Mouse (Mus musculus): ENCODE measurements around the gene Atp13a3. TPM values are rescaled to one million over a fixed set of nuclear protein-coding genes. Genes with fewer than 3 reads are reported as not detected.
"Not testable (repeated sequence)": the region's sequence is repeated elsewhere in the genome, so short reads cannot be mapped to it uniquely, and the experiment has no call there.

The Atp13a3 gene
- polyA plus RNA-seq, 2 experiments, result 8.7 to 14.8 TPM

GRCm38 (mm10) chr16:30367395-30367794 is 38.4 kb downstream of the Atp13a3 start:
- H3K4me1 ChIP-seq (replicated peaks; ENCODE audit: control insufficient read depth in 2 of 2, insufficient read depth in 2 of 2, low read length in 1 of 2), result no peaks in the 10 kb centered on the region
- H3K9me3 ChIP-seq (ENCODE audit: control insufficient read depth, low read length), result no peaks in the 10 kb centered on the region
- H3K9ac ChIP-seq (replicated peaks), result no peak overlapping the region
- no peak for DNase-seq (ENCODE audit: low read depth in 3 of 3, low spot score in 3 of 3)
- no peak overlapping the region for H3K4me3 ChIP-seq (ENCODE audit: insufficient read depth in 1 of 2, low read depth in 2 of 2, low read length in 2 of 2)
- H3K27me3 ChIP-seq (ENCODE audit: control insufficient read depth, insufficient read depth, low read length), result no peaks in the 10 kb centered on the region
- ATAC-seq (ENCODE audit: insufficient read depth), result no peak
- H3K4me2 ChIP-seq (ENCODE audit: low read depth), result no peak overlapping the region
- TF ChIP-seq EP300 (IDR thresholded peaks at IDR 0.05; ENCODE audit: low read depth) (no peak), CTCF (IDR thresholded peaks at IDR 0.05; ENCODE audit: low read depth) (no peak)
- no peak overlapping the region for H3K27ac ChIP-seq
- H3K36me3 ChIP-seq (replicated peaks; ENCODE audit: control insufficient read depth, insufficient read depth, low read depth), result peaks cover 6% of the 10 kb centered on the region
- WGBS (ENCODE audit: insufficient replicate concordance), result 74% methylated on average over 2 of the region's 2 CpGs

GRCm38 (mm10) chr16:30364604-30365003 is 41.2 kb downstream of the Atp13a3 start:
- Histone ChIP-seq H3K4me3 (ENCODE audit: insufficient read depth in 1 of 2, low read depth in 2 of 2, low read length in 2 of 2) (no peak overlapping the region), H3K9me3 (ENCODE audit: control insufficient read depth, low read length) (no peaks in the 10 kb centered on the region), H3K27ac (no peak overlapping the region), H3K9ac (replicated peaks) (no peak overlapping the region), H3K4me1 (replicated peaks; ENCODE audit: control insufficient read depth in 2 of 2, insufficient read depth in 2 of 2, low read length in 1 of 2) (no peaks in the 10 kb centered on the region), H3K4me2 (ENCODE audit: low read depth) (no peak overlapping the region), H3K27me3 (ENCODE audit: control insufficient read depth, insufficient read depth, low read length) (no peaks in the 10 kb centered on the region), H3K36me3 (replicated peaks; ENCODE audit: control insufficient read depth, insufficient read depth, low read depth) (peaks cover 6% of the 10 kb centered on the region)
- ATAC-seq (ENCODE audit: insufficient read depth) (no peak), DNase-seq (ENCODE audit: low read depth in 3 of 3, low spot score in 3 of 3) (no peak)
- 75% methylated on average over 6 of the region's 6 CpGs for WGBS (ENCODE audit: insufficient replicate concordance)
- TF ChIP-seq EP300 (IDR thresholded peaks at IDR 0.05; ENCODE audit: low read depth) (no peak), CTCF (IDR thresholded peaks at IDR 0.05; ENCODE audit: low read depth) (no peak)

GRCm38 (mm10) chr16:30362528-30362927 is 43.2 kb downstream of the Atp13a3 start:
- H3K4me3 ChIP-seq (ENCODE audit: insufficient read depth in 1 of 2, low read depth in 2 of 2, low read length in 2 of 2), result no peak overlapping the region
- H3K9ac ChIP-seq (replicated peaks), result no peak overlapping the region
- no peak for TF ChIP-seq CTCF (IDR thresholded peaks at IDR 0.05; ENCODE audit: low read depth)
- TF ChIP-seq EP300 (IDR thresholded peaks at IDR 0.05; ENCODE audit: low read depth), result no peak
- H3K27ac ChIP-seq, result no peak overlapping the region
- H3K36me3 ChIP-seq (replicated peaks; ENCODE audit: control insufficient read depth, insufficient read depth, low read depth), result peaks cover 8% of the 10 kb centered on the region
- no peaks in the 10 kb centered on the region for H3K4me1 ChIP-seq (replicated peaks; ENCODE audit: control insufficient read depth in 2 of 2, insufficient read depth in 2 of 2, low read length in 1 of 2)
- no peak for DNase-seq (ENCODE audit: low read depth in 3 of 3, low spot score in 3 of 3)
- no peaks in the 10 kb centered on the region for H3K27me3 ChIP-seq (ENCODE audit: control insufficient read depth, insufficient read depth, low read length)
- no peak for ATAC-seq (ENCODE audit: insufficient read depth)
- 73% methylated on average over 3 of the region's 3 CpGs for WGBS (ENCODE audit: insufficient replicate concordance)
- no peak overlapping the region for H3K4me2 ChIP-seq (ENCODE audit: low read depth)
- no peaks in the 10 kb centered on the region for H3K9me3 ChIP-seq (ENCODE audit: control insufficient read depth, low read length)

GRCm38 (mm10) chr16:30353489-30353888 is 52.3 kb downstream of the Atp13a3 start:
- not testable (repeated sequence) for ATAC-seq (ENCODE audit: insufficient read depth); H3K9ac ChIP-seq (replicated peaks); H3K27ac ChIP-seq; H3K4me2 ChIP-seq (ENCODE audit: low read depth); H3K4me1 ChIP-seq (replicated peaks; ENCODE audit: control insufficient read depth in 2 of 2, insufficient read depth in 2 of 2, low read length in 1 of 2); H3K9me3 ChIP-seq (ENCODE audit: control insufficient read depth, low read length); H3K27me3 ChIP-seq (ENCODE audit: control insufficient read depth, insufficient read depth, low read length); H3K4me3 ChIP-seq (ENCODE audit: insufficient read depth in 1 of 2, low read depth in 2 of 2, low read length in 2 of 2); DNase-seq (ENCODE audit: low read depth in 3 of 3, low spot score in 3 of 3)
- 81% methylated on average over 11 of the region's 11 CpGs for WGBS (ENCODE audit: insufficient replicate concordance)
- H3K36me3 ChIP-seq (replicated peaks; ENCODE audit: control insufficient read depth, insufficient read depth, low read depth), result peaks cover 29% of the 10 kb centered on the region

GRCm38 (mm10) chr16:30314236-30314635 is 91.5 kb downstream of the Atp13a3 start:
- H3K4me2 ChIP-seq (ENCODE audit: low read depth), result no peak overlapping the region
- ATAC-seq (ENCODE audit: insufficient read depth), result no peak
- no peak overlapping the region for H3K4me3 ChIP-seq (ENCODE audit: insufficient read depth in 1 of 2, low read depth in 2 of 2, low read length in 2 of 2)
- H3K27me3 ChIP-seq (ENCODE audit: control insufficient read depth, insufficient read depth, low read length), result peaks cover 6% of the 10 kb centered on the region
- H3K27ac ChIP-seq, result no peak overlapping the region
- H3K9me3 ChIP-seq (ENCODE audit: control insufficient read depth, low read length), result no peaks in the 10 kb centered on the region
- peaks cover 8 to 18% of the 10 kb centered on the region in 2 experiments for H3K4me1 ChIP-seq (replicated peaks; ENCODE audit: control insufficient read depth in 2 of 2, insufficient read depth in 2 of 2, low read length in 1 of 2)
- TF ChIP-seq CTCF (IDR thresholded peaks at IDR 0.05; ENCODE audit: low read depth) (peak; percentile 41; the same call in 1 of the 2 replicates), EP300 (IDR thresholded peaks at IDR 0.05; ENCODE audit: low read depth) (no peak)
- DNase-seq (ENCODE audit: low read depth in 3 of 3, low spot score in 3 of 3), result no peak
- H3K36me3 ChIP-seq (replicated peaks; ENCODE audit: control insufficient read depth, insufficient read depth, low read depth), result peaks cover 12% of the 10 kb centered on the region; the same call in 1 of the 2 replicates
- H3K9ac ChIP-seq (replicated peaks), result no peak overlapping the region

All from liver, embryonic 14.5 days (tissue).